Mouse (Mus musculus): ENCODE data around the gene Esrrb.

Esrrb gene

GRCm38 (mm10) chr12:86360696-86361631 lies at the start of gene Esrrb:
Esrrb (plus strand) TSS chr12:86361117.
- no peak for DNase-seq (ENCODE audit: low read depth, low spot score)

- no peak for DNase-seq (ENCODE audit: low read depth, low spot score)
Observed at GRCm38 (mm10) chr12:86320629-86321028, 40.3 kb upstream of the Esrrb start.

GRCm38 (mm10) chr12:86324297-86324696 lies 36.6 kb upstream of the Esrrb start:
- DNase-seq (ENCODE audit: low read depth, low spot score): no peak

GRCm38 (mm10) chr12:86329813-86330212 lies 31.1 kb upstream of the Esrrb start:
- DNase-seq (ENCODE audit: low read depth, low spot score): no peak

GRCm38 (mm10) chr12:86330684-86331083 lies 30.2 kb upstream of the Esrrb start:
- no peak for DNase-seq (ENCODE audit: low read depth, low spot score)

GRCm38 (mm10) chr12:86331248-86331647 lies 29.7 kb upstream of the Esrrb start:
- no peak for DNase-seq (ENCODE audit: low read depth, low spot score)

GRCm38 (mm10) chr12:86336209-86336608 lies 24.7 kb upstream of the Esrrb start:
- DNase-seq (ENCODE audit: low read depth, low spot score): peak; percentile 15

GRCm38 (mm10) chr12:86336887-86337286 lies 24.0 kb upstream of the Esrrb start:
- no peak for DNase-seq (ENCODE audit: low read depth, low spot score)

GRCm38 (mm10) chr12:86349477-86349876 lies 11.4 kb upstream of the Esrrb start:
- DNase-seq (ENCODE audit: low read depth, low spot score): no peak

- no peak for DNase-seq (ENCODE audit: low read depth, low spot score)
Observed at GRCm38 (mm10) chr12:86359406-86359805, 1.5 kb upstream of the Esrrb start.

- no peak for DNase-seq (ENCODE audit: low read depth, low spot score)
Observed at GRCm38 (mm10) chr12:86359873-86360272, 1.0 kb upstream of the Esrrb start.

GRCm38 (mm10) chr12:86364285-86364684 lies 3.4 kb downstream of the Esrrb start:
- no peak for DNase-seq (ENCODE audit: low read depth, low spot score)

GRCm38 (mm10) chr12:86364756-86365155 lies 3.8 kb downstream of the Esrrb start:
- DNase-seq (ENCODE audit: low read depth, low spot score): no peak

GRCm38 (mm10) chr12:86370611-86371383 lies 9.9 kb downstream of the Esrrb start:
- no peak for DNase-seq (ENCODE audit: low read depth, low spot score)

GRCm38 (mm10) chr12:86374286-86374685 lies 13.4 kb downstream of the Esrrb start:
- no peak for DNase-seq (ENCODE audit: low read depth, low spot score)

- no peak for DNase-seq (ENCODE audit: low read depth, low spot score)
Observed at GRCm38 (mm10) chr12:86379672-86380213, 18.8 kb downstream of the Esrrb start.

- DNase-seq (ENCODE audit: low read depth, low spot score): no peak
Observed at GRCm38 (mm10) chr12:86383803-86384202, 22.9 kb downstream of the Esrrb start.

GRCm38 (mm10) chr12:86387671-86388270 lies 26.9 kb downstream of the Esrrb start:
- DNase-seq (ENCODE audit: low read depth, low spot score): no peak

GRCm38 (mm10) chr12:86394773-86395172 lies 33.9 kb downstream of the Esrrb start:
- no peak for DNase-seq (ENCODE audit: low read depth, low spot score)

GRCm38 (mm10) chr12:86395326-86395725 lies 34.4 kb downstream of the Esrrb start:
- peak; percentile 46 for DNase-seq (ENCODE audit: low read depth, low spot score)

- DNase-seq (ENCODE audit: low read depth, low spot score): peak; percentile 13
Observed at GRCm38 (mm10) chr12:86398762-86399161, 37.8 kb downstream of the Esrrb start.

GRCm38 (mm10) chr12:86402718-86403117 lies 41.8 kb downstream of the Esrrb start:
- peak; percentile 8 for DNase-seq (ENCODE audit: low read depth, low spot score)

Measured in 3T3-L1 (cell line).